Mouse (Mus musculus): ENCODE measurements at regions not wholly inside any gene's neighbourhood (a gene's known extent, or its start where the extent isn't known, plus 50 kb on each side); places are given as distances from the start of the nearest gene placed in this dataset.

DNA sequence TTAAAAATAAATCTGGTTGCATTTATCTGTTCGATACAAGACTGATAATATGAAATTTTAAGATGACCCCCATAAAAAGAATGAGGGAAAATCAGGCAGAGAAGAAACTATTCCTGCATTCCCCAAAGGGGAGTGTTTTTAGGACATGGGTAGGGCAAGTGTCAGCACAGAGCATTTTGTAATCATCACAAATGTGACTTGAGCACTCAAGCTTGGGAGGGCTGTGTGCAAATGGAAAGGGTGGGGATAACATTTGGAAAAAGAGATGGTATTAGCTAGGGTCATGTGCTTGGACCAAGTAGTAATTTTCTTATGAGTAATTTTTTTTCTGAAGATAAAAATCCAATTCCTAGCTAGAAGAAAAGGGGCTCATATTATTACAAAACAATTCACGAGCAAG, 418.1 kb upstream of the Cd180 start:
- TF ChIP-seq CTCF (IDR thresholded peaks at IDR 0.05; ENCODE audit: borderline replicate concordance, control insufficient read depth, extremely low read depth, insufficient read depth, low read length, poor library complexity), result no peak
- TF ChIP-seq POLR2A (IDR thresholded peaks at IDR 0.05; ENCODE audit: control insufficient read depth, extremely low read depth, insufficient read depth, low read length, poor library complexity), result no peak
